Mouse (Mus musculus) kidney, adult 9 months (tissue): ENCODE results near the gene Fam162a.
"Not testable (repeated sequence)": the region's sequence is repeated elsewhere in the genome, so short reads cannot be mapped to it uniquely, and the experiment has no call there.

ENCODE experiments used
- DNase-seq: peaks from one replicate; pipeline ENCODE4 v3.0.0; 2022

Fam162a gene

DNA sequence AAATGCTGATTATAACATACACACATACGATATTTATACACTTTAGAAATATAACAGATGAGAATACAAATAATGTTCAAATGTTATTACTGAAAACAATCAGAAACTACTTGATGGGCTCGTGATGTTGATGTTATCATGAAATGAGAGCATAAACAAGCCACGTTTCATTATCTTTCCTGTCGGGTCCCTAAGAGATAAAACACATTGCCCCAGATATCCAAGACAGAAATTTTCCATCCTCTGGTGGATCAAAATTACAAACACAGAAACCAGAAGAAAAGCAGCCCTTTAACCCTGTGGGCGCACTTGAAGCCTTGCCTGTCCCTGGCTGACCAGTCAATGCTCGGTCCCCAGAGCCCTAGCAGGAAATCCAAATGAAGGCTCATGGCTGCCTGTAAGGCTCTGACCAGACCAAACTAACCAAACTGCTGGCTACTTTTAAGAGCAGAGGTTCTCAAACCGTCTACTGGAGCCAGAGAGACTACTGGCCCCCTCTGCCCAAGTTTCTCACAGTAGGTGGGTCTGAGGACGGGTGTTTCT, 13.4 kb downstream of the Fam162a start:
- DNase-seq: no peak

DNA sequence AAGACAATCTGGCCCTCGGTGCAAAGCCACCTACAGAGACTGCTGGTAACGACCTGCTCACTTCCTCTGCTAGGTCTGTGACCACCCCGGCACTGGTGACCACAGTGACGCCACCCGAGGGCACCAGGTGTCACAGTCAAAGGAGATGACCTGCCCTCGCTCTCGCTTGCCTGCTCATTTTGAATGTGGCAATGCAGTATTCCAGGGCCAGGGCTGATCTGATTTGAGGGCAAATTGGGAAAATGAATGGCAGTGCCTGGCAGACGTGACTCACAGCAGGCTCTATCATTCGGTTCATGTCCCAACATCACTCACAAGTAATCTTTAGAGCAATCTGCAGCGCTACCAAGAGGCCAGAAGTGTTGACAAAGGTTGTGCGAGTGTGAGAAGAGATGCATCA, 15.0 kb downstream of the Fam162a start:
- DNase-seq: no peak

DNA sequence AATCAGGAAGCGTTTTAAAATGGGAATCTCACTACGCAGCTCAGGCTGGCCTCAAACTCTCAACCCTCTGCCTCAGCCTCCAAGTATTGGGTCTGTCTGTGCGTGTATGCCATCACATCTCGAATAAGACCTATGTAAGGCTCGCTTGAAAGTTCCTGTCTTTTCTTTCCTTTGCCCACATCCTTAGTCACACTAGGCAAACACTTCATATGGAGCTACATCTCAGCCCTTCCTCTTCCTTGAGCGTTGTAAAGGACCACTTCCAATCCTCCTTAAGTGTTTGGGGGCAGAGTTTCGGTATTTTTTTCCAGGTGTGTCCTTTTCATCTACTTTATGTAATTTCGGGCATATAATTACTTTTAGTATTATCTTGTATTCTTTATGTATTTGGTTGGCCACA, 16.5 kb downstream of the Fam162a start:
- no peak for DNase-seq

DNA sequence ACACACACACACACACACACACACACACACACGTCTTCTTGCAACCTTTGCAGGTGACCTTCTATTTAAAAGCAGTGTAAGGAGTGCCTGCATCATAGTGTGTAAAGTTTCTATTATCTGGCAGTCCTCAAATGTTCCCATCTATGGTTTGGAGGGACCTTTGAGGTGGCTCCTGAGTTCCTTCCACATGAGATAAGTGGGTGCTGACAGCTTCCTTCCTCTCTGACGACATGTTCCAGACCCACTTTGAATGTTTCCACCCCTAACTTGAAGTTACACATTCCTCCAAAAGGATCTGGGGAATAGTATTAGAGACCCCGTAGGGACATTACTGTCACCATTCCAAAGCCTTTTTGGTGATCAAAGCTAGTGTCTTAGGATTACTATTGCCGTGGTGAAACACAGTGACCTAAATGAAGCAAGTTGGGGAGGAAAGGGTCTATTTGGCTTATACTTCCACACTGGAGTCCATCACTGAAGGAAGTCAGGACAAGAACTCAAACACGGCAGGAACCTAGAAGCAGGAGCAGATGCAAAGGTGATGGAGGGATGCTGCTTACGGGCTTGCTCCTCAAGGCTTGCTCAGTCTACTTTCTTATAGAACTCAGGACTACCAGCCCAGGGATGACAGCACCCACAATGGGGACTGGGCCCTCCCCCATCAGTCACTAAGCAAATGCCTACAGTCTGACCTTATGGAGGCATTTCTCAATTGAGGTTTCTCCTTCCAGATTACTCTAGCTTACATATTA, 17.7 kb downstream of the Fam162a start:
- DNase-seq: no peak

DNA sequence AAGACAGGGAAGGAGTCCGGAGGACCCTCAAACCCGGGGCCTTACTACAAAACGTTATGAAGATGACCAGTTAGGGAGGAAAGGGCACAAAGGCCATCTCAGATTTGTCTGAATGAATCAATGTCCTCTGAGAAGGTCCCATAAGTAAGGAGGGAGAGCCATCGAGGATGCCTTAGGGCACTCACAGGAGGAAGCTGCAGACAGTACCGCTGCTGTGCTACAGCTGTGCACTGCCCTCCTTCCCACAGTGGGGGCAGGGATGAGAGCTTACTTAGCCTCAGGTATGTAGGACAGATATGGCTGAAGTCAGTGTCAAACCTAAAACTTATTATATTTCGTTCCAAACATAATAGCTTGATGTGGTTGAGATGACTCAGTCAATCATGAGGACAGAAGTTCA, 19.9 kb downstream of the Fam162a start:
- DNase-seq: no peak

DNA sequence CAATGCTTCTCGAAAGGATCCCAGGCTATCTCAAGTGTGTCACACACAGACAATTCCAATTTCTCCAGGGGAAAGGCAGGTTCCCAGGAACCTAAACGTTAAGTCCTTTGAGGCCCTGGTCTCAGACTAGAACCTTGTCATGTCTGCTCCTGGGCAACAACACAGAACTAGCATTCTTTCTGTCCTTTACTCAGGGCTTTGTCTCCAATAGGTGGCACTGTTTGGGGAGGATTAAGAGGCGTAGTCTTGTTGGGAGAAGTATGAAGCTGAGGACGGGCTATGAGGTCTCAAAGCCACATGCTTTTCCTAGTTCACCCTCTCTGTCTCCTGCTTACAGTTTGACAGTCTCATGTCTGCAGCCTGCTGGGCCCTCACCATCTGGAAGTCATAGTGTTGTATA, 23.9 kb downstream of the Fam162a start:
- DNase-seq: no peak

DNA sequence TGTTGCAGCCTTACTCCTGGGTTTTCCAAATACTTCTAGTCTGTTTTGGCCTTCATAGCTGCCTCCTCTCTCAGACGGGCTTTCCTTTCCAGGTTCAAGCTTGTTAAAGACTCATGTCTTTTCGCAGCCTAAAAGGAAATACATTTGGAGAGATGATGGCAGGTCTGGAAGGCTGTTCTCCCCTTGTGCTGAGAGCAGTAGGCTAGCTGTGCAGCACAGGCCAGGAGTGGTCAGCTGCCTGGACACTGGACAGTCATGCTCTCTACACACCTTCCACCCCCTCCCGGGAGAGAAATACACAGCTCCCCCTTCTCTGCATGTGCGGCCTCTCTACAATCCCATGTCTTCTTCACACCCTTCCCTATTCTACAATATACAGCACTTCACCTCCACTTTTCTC, 27.4 kb downstream of the Fam162a start:
- no peak for DNase-seq

DNA sequence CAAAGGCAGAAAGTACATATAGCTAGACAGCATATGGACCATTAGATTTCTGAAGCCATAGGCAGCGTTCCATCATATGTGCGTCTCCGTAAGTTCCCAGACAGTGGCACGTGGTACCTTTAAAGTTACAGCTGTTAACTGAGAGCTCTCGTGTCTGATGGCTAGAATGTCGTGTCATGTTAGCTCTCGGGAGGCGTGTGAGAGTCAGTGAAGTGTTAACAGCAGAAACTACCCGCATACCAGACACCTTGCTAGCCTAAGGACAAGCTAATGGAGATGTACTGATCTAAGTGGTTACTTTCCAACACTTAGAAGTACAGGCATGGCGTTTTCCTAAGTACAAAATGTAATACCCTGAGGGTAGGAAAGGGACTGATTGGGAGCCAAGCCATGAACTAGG, 28.3 kb downstream of the Fam162a start:
- DNase-seq: no peak

DNA sequence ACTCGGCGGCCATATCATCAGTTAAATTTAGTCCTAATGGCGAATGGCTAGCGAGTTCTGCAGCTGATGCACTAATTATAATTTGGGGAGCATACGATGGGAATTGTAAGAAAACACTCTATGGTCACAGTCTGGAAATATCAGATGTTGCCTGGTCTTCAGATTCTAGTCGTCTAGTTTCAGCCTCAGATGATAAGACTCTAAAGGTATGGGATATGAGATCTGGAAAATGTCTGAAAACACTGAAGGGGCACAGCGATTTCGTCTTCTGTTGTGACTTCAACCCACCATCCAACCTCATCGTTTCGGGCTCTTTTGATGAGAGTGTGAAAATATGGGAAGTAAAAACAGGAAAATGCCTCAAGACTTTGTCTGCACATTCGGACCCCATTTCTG, 29.8 kb downstream of the Fam162a start:
- no peak for DNase-seq

DNA sequence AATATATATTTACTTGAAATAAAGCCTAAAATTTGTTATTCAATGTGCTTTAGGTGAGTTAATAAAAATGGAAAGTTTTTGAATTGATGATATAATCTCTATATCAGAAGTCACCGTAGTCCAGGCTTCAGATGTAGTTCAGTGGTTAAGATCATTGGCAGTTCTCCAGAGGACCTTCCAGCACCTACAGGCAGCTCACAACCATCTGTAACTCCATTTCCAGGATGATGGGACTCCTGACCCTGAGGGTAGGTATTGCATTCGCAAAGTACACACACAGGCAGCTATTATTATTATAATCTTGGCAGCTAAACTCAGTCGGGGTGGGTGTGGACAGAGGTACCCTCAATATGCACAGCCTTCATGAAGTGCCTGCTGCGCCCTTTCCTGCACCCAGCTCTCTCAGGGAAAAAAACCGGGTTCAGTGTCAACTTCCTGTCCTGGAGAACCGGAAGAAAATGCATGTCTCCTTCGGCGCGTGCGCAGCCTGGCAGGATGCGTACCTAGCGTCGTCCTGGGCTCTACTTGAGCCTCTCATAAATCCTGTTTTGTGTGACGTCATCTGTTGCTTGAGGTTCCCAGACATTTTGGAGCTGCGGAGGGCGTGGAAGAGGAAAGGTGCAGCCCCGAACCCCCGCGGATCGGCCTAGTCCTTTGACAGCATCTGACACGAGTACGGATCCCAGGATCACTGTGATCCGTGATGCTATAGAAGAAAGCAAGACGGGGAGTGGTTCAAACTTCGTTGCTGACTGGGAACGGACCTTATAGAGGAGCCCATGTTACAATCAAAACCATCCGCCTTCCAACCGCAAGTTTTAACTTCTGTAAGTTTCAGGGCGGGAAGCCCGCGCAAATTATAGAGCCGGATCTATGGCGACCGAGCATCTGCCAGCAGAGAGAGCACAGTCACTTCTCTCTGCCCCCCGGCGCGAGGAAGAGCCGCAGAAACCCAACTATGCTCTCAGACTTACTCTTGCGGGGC, 30.5 kb downstream of the Fam162a start, which contains the start of gene Wdr5b:
Gene Wdr5b, plus strand, starts transcription at position 551 of the 985 bp plus-strand sequence.
- peak; percentile 98 for DNase-seq

DNA sequence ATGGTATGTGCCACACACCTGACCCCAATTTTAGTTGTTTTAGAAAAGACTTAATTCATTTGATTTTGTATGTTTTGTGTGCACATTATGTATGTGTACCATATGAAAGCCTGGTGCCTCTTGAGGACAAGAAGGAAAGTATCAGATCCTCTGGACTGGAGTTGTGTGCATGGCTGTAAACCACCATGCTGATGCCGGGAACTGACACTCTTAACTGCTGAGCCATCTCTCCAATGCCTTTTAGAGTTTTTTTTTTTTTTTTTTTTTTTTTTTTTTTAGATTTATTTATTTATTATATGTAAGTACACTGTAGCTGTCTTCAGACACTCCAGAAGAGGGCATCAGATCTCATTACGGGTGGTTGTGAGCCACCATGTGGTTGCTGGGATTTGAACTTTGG, 43.3 kb downstream of the Fam162a start:
- DNase-seq: not testable (repeated sequence)

DNA sequence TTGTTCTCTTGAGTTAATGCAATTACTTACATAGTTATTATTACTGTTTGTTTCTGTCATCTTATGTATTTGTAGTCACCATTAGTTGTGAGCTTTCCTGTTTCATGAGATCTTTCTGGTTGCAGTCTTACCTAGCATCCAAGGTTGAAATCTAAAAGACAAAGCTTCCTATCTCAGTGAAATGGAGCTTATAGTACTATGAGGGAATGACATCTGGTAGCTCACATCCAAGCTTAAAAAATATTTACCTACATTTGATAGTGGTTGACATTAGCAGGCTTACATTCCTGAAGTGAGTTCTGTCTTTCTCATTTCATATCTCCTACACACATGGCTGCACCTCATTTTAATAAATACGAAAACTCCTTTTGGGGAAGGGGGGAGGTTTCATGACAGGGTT, 55.1 kb downstream of the Fam162a start:
- DNase-seq: no peak

DNA sequence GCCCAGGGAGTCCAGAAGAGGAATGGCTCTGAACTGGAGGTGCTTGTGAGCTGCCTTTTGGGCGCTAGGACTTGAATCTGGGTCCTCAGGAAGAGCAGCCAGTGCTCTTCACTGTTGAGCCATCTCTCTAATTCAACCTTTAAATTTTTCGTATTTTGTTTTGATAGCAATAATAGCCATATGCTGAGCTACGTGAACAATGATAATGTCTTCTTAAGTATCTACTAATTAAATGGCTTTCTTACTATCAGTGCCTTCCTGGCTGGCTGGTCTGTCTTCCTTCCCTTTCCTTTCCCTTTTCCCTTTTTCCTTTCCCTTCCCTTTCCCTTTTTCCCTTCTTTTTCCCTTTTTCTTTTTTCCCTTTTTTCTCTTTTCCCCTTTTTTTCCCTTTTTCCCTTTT, 63.0 kb downstream of the Fam162a start:
- no peak for DNase-seq

DNA sequence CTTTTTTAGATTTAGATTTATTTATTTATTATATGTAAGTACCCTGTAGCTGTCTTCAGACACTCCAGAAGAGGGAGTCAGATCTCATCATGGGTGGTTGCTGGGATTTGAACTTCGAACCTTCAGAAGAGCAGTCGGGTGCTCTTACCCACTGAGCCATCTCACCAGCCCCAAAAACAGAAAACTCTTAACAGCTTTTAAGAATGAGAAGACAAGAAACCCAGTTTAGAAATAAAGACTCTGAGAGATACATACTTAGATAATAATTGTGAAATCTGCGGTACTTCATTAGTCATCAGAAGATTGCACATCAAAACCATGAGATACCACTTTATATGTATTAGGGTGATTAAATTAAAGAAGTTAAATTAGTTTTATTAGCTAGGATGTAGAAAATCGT, 72.5 kb downstream of the Fam162a start:
- DNase-seq: not testable (repeated sequence)
